Mouse (Mus musculus): ENCODE results near the gene Evl. TPM values are rescaled to one million over a fixed set of nuclear protein-coding genes. Genes with fewer than 3 reads are reported as not detected.

The Evl gene
- polyA plus RNA-seq, 1 experiment from 2014 or later = 119 TPM

DNA sequence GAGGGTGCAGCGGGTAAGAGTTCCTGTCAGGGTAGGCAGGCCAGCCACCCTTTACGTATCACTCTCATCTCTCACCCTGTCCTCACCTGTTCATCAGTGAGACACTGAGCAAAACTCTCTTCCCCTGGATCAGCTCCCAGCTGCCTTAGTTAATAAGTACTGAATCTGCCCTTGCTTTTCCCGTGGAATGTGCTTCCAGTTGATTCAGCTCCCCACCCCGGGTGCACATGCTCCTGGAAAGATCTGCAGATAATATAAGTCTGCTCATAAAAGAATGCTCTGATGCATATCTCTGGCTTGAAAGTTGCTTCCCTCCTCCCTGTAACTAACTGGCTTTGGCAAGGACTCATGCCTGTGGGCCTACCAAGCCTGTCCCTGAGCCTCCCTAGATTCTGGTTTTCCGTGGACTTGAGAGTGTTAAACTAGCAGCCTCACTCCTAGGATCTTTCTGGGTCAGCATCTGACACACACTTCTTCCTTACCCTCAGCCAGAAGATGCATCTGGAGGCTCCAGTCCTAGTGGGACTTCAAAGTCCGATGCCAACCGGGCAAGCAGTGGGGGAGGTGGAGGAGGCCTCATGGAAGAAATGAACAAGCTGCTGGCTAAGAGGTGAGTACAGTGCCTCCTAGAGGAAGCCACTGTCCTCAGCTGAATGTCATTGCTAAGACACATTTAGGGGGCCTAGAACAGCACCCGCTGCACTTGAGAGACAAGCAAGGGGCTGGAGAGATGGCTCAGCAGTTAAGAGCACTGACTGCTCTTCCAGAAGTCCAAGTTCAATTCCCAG lies 121.3 kb downstream of the Evl start:
- WGBS = 85% methylated on average over 8 of the region's 8 CpGs
- DNase-seq (ENCODE audit: low spot score, missing footprints) (no peak), ATAC-seq (ENCODE audit: low FRiP score) (no peak)
- no peak overlapping the region for H3K27ac ChIP-seq (ENCODE audit: low read depth, low read length)
- no peaks in the 10 kb centered on the region for H3K9me3 ChIP-seq (ENCODE audit: control insufficient read depth, low read length)
- no peaks in the 10 kb centered on the region for H3K4me1 ChIP-seq (ENCODE audit: control insufficient read depth, insufficient read depth, low read length)
- no peak overlapping the region for H3K9ac ChIP-seq (ENCODE audit: low read length)
- no peak overlapping the region for H3K4me2 ChIP-seq
- no peaks in the 10 kb centered on the region for H3K27me3 ChIP-seq (ENCODE audit: control insufficient read depth, insufficient read depth, low read length)
- no peak overlapping the region for H3K4me3 ChIP-seq (ENCODE audit: low read depth, low read length)
- H3K36me3 ChIP-seq (ENCODE audit: control insufficient read depth, insufficient read depth, low read length) = peaks cover 9% of the 10 kb centered on the region

DNA sequence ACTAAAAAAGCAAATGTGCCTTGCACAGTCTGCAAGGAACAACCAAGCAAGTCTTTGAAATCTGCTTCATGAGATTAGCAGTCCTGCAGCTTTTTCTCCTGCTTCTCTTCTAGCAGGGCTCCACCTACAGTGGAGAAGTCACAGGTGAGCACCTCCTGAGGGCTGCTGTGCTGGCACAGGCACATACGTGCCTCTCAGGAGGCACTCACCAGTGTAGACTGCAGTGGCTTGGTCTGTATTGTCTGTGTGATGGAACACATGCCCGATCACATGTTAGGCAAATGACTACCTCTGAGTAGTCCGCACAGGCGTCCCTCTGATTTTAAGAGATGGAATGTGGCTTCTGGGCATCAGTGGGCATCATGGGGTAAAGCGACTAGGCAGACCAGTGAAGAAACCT lies 122.6 kb downstream of the Evl start:
- H3K4me1 ChIP-seq (ENCODE audit: control insufficient read depth, insufficient read depth, low read length) = no peaks in the 10 kb centered on the region
- H3K4me2 ChIP-seq = no peak overlapping the region
- H3K4me3 ChIP-seq (ENCODE audit: low read depth, low read length) = no peak overlapping the region
- no peaks in the 10 kb centered on the region for H3K9me3 ChIP-seq (ENCODE audit: control insufficient read depth, low read length)
- no peak overlapping the region for H3K9ac ChIP-seq (ENCODE audit: low read length)
- peaks cover 18% of the 10 kb centered on the region for H3K36me3 ChIP-seq (ENCODE audit: control insufficient read depth, insufficient read depth, low read length)
- DNase-seq (ENCODE audit: low spot score, missing footprints) (no peak), ATAC-seq (ENCODE audit: low FRiP score) (no peak)
- WGBS = 92% methylated on average over 5 of the region's 5 CpGs
- H3K27me3 ChIP-seq (ENCODE audit: control insufficient read depth, insufficient read depth, low read length) = no peaks in the 10 kb centered on the region
- no peak overlapping the region for H3K27ac ChIP-seq (ENCODE audit: low read depth, low read length)

DNA sequence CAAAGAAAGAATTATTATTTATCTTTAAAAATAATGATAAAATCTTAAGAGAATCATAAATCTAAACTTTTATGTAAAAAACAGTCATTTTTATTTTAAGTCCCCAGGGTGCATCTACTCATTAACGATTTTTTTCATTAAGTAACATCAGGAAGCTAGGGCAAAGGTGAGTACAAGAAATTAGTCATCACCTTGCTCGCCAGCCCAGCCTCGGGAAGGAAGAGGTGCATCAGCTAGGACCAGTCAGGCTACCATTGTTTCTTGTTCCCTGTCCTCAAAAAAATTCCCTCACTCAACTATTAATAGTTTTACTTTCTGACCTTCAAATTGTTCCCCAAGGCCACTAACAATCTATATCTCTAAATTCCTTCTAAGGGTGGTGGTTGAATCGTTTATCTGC lies 123.8 kb downstream of the Evl start:
- WGBS = 89% methylated on average over 4 of the region's 4 CpGs
- Histone ChIP-seq H3K27me3 (ENCODE audit: control insufficient read depth, insufficient read depth, low read length) (no peaks in the 10 kb centered on the region), H3K4me2 (no peak overlapping the region), H3K4me3 (ENCODE audit: low read depth, low read length) (no peak overlapping the region), H3K27ac (ENCODE audit: low read depth, low read length) (no peak overlapping the region), H3K36me3 (ENCODE audit: control insufficient read depth, insufficient read depth, low read length) (peaks cover 22% of the 10 kb centered on the region), H3K9ac (ENCODE audit: low read length) (no peak overlapping the region), H3K4me1 (ENCODE audit: control insufficient read depth, insufficient read depth, low read length) (no peaks in the 10 kb centered on the region), H3K9me3 (ENCODE audit: control insufficient read depth, low read length) (no peaks in the 10 kb centered on the region)
- DNase-seq (ENCODE audit: low spot score, missing footprints) (no peak), ATAC-seq (ENCODE audit: low FRiP score) (no peak)

DNA sequence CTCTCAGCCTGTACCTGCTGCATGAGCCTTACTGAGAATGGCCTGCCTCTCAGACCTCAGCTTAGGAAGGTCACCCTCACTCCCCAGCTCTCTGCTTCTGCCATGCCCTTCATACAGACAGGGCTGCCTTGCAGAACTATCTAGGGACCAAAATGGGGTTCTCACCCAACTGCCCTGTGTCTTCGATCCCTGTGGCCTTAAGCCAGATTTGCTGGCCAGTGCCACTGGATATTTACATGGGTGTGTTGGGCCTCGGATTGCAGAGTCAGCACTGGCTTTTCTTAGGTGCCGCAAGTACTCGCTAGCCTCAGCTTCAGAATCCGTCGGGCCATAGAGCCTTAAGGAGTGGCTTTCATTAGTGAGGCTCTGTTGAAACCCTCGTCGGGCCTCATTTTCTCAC lies 126.3 kb downstream of the Evl start:
- Histone ChIP-seq H3K27ac (ENCODE audit: low read depth, low read length) (no peak overlapping the region), H3K9ac (ENCODE audit: low read length) (no peak overlapping the region), H3K4me3 (ENCODE audit: low read depth, low read length) (no peak overlapping the region), H3K4me2 (no peak overlapping the region), H3K4me1 (ENCODE audit: control insufficient read depth, insufficient read depth, low read length) (no peaks in the 10 kb centered on the region), H3K9me3 (ENCODE audit: control insufficient read depth, low read length) (no peaks in the 10 kb centered on the region), H3K27me3 (ENCODE audit: control insufficient read depth, insufficient read depth, low read length) (no peaks in the 10 kb centered on the region), H3K36me3 (ENCODE audit: control insufficient read depth, insufficient read depth, low read length) (peaks cover 25% of the 10 kb centered on the region)
- WGBS = 94% methylated on average over 8 of the region's 8 CpGs
- no peak for DNase-seq (ENCODE audit: low spot score, missing footprints)
- no peak for ATAC-seq (ENCODE audit: low FRiP score)

DNA sequence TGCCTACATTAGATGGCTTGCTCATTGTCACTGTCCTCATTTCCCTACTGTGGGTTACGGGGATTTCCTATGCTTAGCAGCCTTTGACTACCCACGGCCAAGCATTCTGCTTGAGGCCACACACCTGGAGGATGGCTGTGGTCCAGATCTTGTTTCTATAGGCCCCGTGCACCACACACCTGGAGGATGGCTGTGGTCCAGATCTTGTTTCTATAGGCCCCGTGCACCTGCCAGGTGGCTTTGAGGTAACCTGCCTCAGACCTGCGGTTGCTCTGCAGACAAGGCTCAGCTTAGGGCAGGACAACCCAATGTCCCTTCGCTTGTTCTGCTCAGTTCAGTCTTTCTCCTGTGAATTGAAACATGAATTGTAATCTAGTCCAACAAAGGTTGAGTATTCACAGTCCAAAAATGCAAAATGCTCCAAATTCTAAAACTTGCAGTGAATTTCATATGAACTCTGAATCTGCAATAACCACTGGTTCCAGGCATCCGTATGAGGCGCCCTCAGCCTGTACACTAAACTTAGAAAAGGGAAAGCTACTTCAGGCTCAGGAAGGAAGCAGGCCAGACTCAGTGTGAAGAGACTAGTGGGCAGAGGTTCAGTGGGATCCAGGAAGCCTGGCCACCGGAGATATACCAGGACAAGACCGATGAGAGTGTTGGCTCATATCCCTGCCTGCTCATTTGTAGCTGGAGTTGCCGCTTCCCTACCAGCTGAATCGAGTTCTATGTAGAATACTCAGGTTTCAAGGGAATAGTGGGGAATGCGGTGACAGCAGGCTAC lies 127.9 kb downstream of the Evl start:
- no peak overlapping the region for H3K9ac ChIP-seq (ENCODE audit: low read length)
- no peak overlapping the region for H3K27ac ChIP-seq (ENCODE audit: low read depth, low read length)
- no peaks in the 10 kb centered on the region for H3K9me3 ChIP-seq (ENCODE audit: control insufficient read depth, low read length)
- no peak overlapping the region for H3K4me2 ChIP-seq
- DNase-seq (ENCODE audit: low spot score, missing footprints) = no peak
- no peak overlapping the region for H3K4me3 ChIP-seq (ENCODE audit: low read depth, low read length)
- H3K36me3 ChIP-seq (ENCODE audit: control insufficient read depth, insufficient read depth, low read length) = peaks cover 28% of the 10 kb centered on the region
- no peaks in the 10 kb centered on the region for H3K27me3 ChIP-seq (ENCODE audit: control insufficient read depth, insufficient read depth, low read length)
- WGBS = 94% methylated on average over 13 of the region's 13 CpGs
- H3K4me1 ChIP-seq (ENCODE audit: control insufficient read depth, insufficient read depth, low read length) = no peaks in the 10 kb centered on the region
- no peak for ATAC-seq (ENCODE audit: low FRiP score)

DNA sequence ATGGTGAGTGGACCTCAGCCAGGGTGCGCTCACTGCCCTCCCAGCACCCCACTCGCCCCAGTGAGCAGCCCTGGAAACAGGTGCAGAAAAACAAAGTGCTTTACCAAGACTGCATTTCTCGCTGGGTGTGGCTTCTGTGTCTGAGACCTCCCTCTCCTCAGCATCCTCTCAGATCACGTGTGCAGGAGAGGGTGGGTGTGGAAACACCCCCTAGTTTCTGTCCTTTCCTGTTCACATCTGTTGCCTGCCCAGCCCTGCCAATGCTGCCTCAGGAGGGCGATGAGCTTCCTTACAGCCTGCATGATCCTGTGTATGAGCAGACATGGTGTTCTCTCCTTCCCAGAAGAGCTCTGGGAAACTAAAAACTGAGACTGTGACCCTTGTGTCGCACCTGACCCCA lies 131.9 kb downstream of the Evl start:
- Histone ChIP-seq H3K4me3 (ENCODE audit: low read depth, low read length) (no peak overlapping the region), H3K4me2 (no peak overlapping the region), H3K9me3 (ENCODE audit: control insufficient read depth, low read length) (no peaks in the 10 kb centered on the region), H3K9ac (ENCODE audit: low read length) (no peak overlapping the region), H3K4me1 (ENCODE audit: control insufficient read depth, insufficient read depth, low read length) (no peaks in the 10 kb centered on the region), H3K27me3 (ENCODE audit: control insufficient read depth, insufficient read depth, low read length) (no peaks in the 10 kb centered on the region), H3K36me3 (ENCODE audit: control insufficient read depth, insufficient read depth, low read length) (peaks cover 17% of the 10 kb centered on the region), H3K27ac (ENCODE audit: low read depth, low read length) (no peak overlapping the region)
- ATAC-seq (ENCODE audit: low FRiP score) (no peak), DNase-seq (ENCODE audit: low spot score, missing footprints) (no peak)
- 79% methylated on average over 6 of the region's 6 CpGs for WGBS

DNA sequence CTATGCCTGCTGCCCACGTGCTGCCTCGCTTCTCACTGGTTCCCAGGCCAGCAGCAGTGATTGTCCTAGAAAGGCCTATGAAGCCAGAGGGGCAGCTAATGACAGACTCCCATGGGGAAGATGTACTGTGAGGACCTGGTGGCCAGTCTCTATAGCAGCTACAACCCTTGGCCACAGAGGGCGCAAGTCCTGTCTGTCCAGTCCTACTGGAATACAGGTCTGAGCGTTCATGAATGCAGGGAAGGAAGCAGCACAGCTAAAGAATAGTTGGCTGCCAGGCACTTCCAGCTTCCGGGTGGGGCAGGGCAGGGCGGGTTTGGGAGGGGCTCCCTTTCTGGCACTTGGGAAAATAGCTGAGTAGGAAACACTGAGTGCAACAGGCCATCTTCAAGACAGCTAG lies 132.4 kb downstream of the Evl start:
- H3K4me2 ChIP-seq = no peak overlapping the region
- no peak overlapping the region for H3K27ac ChIP-seq (ENCODE audit: low read depth, low read length)
- ATAC-seq (ENCODE audit: low FRiP score) (0 out of 2 replicates have a peak, but pooled peaks have one; percentile 30), DNase-seq (ENCODE audit: low spot score, missing footprints) (no peak)
- 73% methylated on average over 6 of the region's 6 CpGs for WGBS
- no peak overlapping the region for H3K9ac ChIP-seq (ENCODE audit: low read length)
- peaks cover 12% of the 10 kb centered on the region for H3K36me3 ChIP-seq (ENCODE audit: control insufficient read depth, insufficient read depth, low read length)
- H3K4me1 ChIP-seq (ENCODE audit: control insufficient read depth, insufficient read depth, low read length) = no peaks in the 10 kb centered on the region
- no peaks in the 10 kb centered on the region for H3K9me3 ChIP-seq (ENCODE audit: control insufficient read depth, low read length)
- no peaks in the 10 kb centered on the region for H3K27me3 ChIP-seq (ENCODE audit: control insufficient read depth, insufficient read depth, low read length)
- H3K4me3 ChIP-seq (ENCODE audit: low read depth, low read length) = no peak overlapping the region

DNA sequence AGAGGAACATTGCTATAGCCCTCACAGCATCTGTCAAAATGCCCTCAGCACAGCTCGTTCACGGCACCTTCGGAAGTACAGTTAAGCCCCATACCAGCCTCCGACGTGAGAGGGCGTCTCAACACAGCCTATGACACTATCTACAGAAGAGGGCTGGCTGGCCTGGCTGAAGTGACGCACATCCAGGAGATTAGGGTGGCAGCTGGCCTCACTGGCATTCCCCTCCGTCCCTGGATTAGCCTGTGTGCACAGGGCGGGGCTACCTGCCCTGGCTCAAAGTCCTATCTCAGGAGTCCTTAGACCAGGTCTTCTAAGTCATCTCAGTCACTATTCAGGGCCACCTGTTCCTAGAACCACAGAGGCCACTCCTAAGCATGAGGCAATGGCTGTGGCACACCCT lies 134.6 kb downstream of the Evl start:
- ATAC-seq (ENCODE audit: low FRiP score) (no peak), DNase-seq (ENCODE audit: low spot score, missing footprints) (no peak)
- H3K27ac ChIP-seq (ENCODE audit: low read depth, low read length) = no peak overlapping the region
- H3K4me2 ChIP-seq = no peak overlapping the region
- peaks cover 6% of the 10 kb centered on the region; the same call in 1 of the 2 replicates for H3K36me3 ChIP-seq (ENCODE audit: control insufficient read depth, insufficient read depth, low read length)
- no peak overlapping the region for H3K4me3 ChIP-seq (ENCODE audit: low read depth, low read length)
- H3K9ac ChIP-seq (ENCODE audit: low read length) = no peak overlapping the region
- no peaks in the 10 kb centered on the region for H3K9me3 ChIP-seq (ENCODE audit: control insufficient read depth, low read length)
- no peaks in the 10 kb centered on the region for H3K4me1 ChIP-seq (ENCODE audit: control insufficient read depth, insufficient read depth, low read length)
- WGBS = 89% methylated on average over 9 of the region's 9 CpGs
- H3K27me3 ChIP-seq (ENCODE audit: control insufficient read depth, insufficient read depth, low read length) = no peaks in the 10 kb centered on the region

DNA sequence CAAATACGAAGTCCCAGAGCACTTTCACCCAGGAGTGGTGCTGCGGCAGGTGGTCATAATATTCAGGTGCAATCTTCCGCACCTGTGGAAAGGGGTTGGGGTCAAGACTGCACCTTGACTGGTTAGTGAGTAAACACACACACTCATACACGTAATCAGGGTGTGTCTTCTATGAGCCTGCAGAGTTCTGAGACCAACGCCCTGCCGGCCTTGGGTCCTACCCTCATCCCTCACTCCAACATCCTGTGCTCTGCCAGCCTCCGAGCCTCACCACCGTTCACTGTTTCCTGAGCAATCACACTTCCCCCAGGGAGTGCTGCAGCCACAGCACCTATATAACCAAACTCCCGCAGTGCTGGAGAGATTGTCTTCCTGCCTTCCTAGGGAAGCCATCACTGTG lies 136.0 kb downstream of the Evl start:
- H3K9ac ChIP-seq (ENCODE audit: low read length) = no peak overlapping the region
- H3K9me3 ChIP-seq (ENCODE audit: control insufficient read depth, low read length) = no peaks in the 10 kb centered on the region
- DNase-seq (ENCODE audit: low spot score, missing footprints) (no peak), ATAC-seq (ENCODE audit: low FRiP score) (no peak)
- H3K4me1 ChIP-seq (ENCODE audit: control insufficient read depth, insufficient read depth, low read length) = no peaks in the 10 kb centered on the region
- H3K27me3 ChIP-seq (ENCODE audit: control insufficient read depth, insufficient read depth, low read length) = no peaks in the 10 kb centered on the region
- H3K36me3 ChIP-seq (ENCODE audit: control insufficient read depth, insufficient read depth, low read length) = 0 out of 2 replicates have a peak, but pooled peaks cover 3% of the 10 kb centered on the region
- H3K27ac ChIP-seq (ENCODE audit: low read depth, low read length) = no peak overlapping the region
- H3K4me3 ChIP-seq (ENCODE audit: low read depth, low read length) = no peak overlapping the region
- no peak overlapping the region for H3K4me2 ChIP-seq
- WGBS = 84% methylated on average over 9 of the region's 9 CpGs
